ENCODE assay signal across 15 mouse cellular contexts in genomic region chr3:66486184-66486583, GRCm38 (mm10).
DNase-seq lines count a peak whose midpoint lies in the region; ATAC-seq lines count a peak whose summit lies in the region.
"Had no signal": no experiment of that assay in that cellular context is flagged by ENCODE, and none has a peak within 500 bp of the region (broad histone marks: within the 10 kb centered on the region; RNA-seq: fewer than 3 reads in every experiment).

No protein-coding gene starts in this region.

- no peak overlapping the region for H3K4me2 ChIP-seq in kidney, embryonic 15.5 days
- H3K4me2 ChIP-seq in liver, embryonic 13.5 days, result peak overlapping the region; percentile 36
- H3K4me2 ChIP-seq in stomach, embryonic 16.5 days (ENCODE audit: low read depth, low read length), result no peak overlapping the region
- H3K4me2 ChIP-seq: embryonic facial prominence, embryonic 13.5 days; lung, embryonic 14.5 days; midbrain, embryonic 15.5 days had no signal

- no peaks in the 10 kb centered on the region for H3K36me3 ChIP-seq in kidney, embryonic 15.5 days
- H3K36me3 ChIP-seq in liver, embryonic 13.5 days, result no peaks in the 10 kb centered on the region
- no peaks in the 10 kb centered on the region for H3K36me3 ChIP-seq in stomach, embryonic 16.5 days (ENCODE audit: control insufficient read depth, insufficient read depth, low read length)
- H3K36me3 ChIP-seq: embryonic facial prominence, embryonic 13.5 days; midbrain, embryonic 15.5 days had no signal

- ATAC-seq in kidney, embryonic 15.5 days (replicated peaks; ENCODE audit: low FRiP score), result peak; percentile 85; the same call in 1 of the 2 replicates
- peak; percentile 79 for ATAC-seq in common myeloid progenitor, adult 5-6 weeks (replicated peaks; ENCODE audit: low read depth, poor library complexity, severe bottlenecking)
- peak; percentile 100 for ATAC-seq in liver, embryonic 13.5 days (ENCODE audit: low read depth)
- peak; percentile 56; the same call in 1 of the 2 replicates for ATAC-seq in stomach, embryonic 16.5 days (ENCODE audit: insufficient read depth, low FRiP score)
- no peak for ATAC-seq in granulocyte monocyte progenitor cell, adult 5-6 weeks (replicated peaks; ENCODE audit: poor library complexity, severe bottlenecking)
- ATAC-seq: midbrain, embryonic 15.5 days had no signal

- no peak overlapping the region for H3K9ac ChIP-seq in kidney, embryonic 15.5 days
- H3K9ac ChIP-seq in liver, embryonic 13.5 days, result no peak overlapping the region
- no peak overlapping the region for H3K9ac ChIP-seq in stomach, embryonic 16.5 days (ENCODE audit: low read length)
- H3K9ac ChIP-seq: embryonic facial prominence, embryonic 13.5 days; lung, embryonic 14.5 days; midbrain, embryonic 15.5 days had no signal

- 77% methylated on average over 1 of the region's 1 CpGs for WGBS in kidney, embryonic 15.5 days
- 3% methylated on average over 1 of the region's 1 CpGs for WGBS in liver, embryonic 13.5 days (ENCODE audit: insufficient replicate concordance)
- WGBS in stomach, embryonic 16.5 days, result 61% methylated on average over 1 of the region's 1 CpGs

- H3K27ac ChIP-seq in kidney, embryonic 15.5 days, result no peak overlapping the region
- H3K27ac ChIP-seq in liver, embryonic 13.5 days, result peak overlapping the region; percentile 78
- no peak overlapping the region for H3K27ac ChIP-seq in stomach, embryonic 16.5 days (ENCODE audit: low read length)
- H3K27ac ChIP-seq: embryonic facial prominence, embryonic 13.5 days; midbrain, embryonic 15.5 days had no signal

- DNase-seq in kidney, adult 11 months, result no peak
- DNase-seq in liver, embryonic 13.5 days, result peak; percentile 80
- DNase-seq in cerebellum, postnatal 25 days, result no peak
- no peak for DNase-seq in right cerebral cortex, postnatal 36 days (ENCODE audit: low spot score in 2 of 2)
- DNase-seq: B cell, adult 2 months; cerebellum, adult 11-12 months; gastrocnemius, postnatal 25 days; lung, embryonic 14.5 days; retina, postnatal 1 day had no signal

- no peak overlapping the region for H3K4me3 ChIP-seq in kidney, embryonic 15.5 days (replicated peaks)
- H3K4me3 ChIP-seq in liver, embryonic 13.5 days (replicated peaks), result no peak overlapping the region
- no peak overlapping the region for H3K4me3 ChIP-seq in stomach, embryonic 16.5 days (replicated peaks; ENCODE audit: low read length)
- H3K4me3 ChIP-seq: embryonic facial prominence, embryonic 13.5 days; midbrain, embryonic 15.5 days had no signal

- no peaks in the 10 kb centered on the region for H3K9me3 ChIP-seq in kidney, embryonic 15.5 days (replicated peaks)
- H3K9me3 ChIP-seq in liver, embryonic 13.5 days (replicated peaks), result no peaks in the 10 kb centered on the region
- no peaks in the 10 kb centered on the region for H3K9me3 ChIP-seq in stomach, embryonic 16.5 days (replicated peaks; ENCODE audit: control insufficient read depth, low read length)
- H3K9me3 ChIP-seq: embryonic facial prominence, embryonic 13.5 days; midbrain, embryonic 15.5 days had no signal

- H3K4me1 ChIP-seq in kidney, embryonic 15.5 days, result 0 out of 2 replicates have a peak, but pooled peaks cover 4% of the 10 kb centered on the region
- H3K4me1 ChIP-seq in liver, embryonic 13.5 days (replicated peaks), result peaks cover 43% of the 10 kb centered on the region
- no peaks in the 10 kb centered on the region for H3K4me1 ChIP-seq in stomach, embryonic 16.5 days (ENCODE audit: control insufficient read depth, insufficient read depth, low read length)
- H3K4me1 ChIP-seq: embryonic facial prominence, embryonic 13.5 days had no signal

- H3K27me3 ChIP-seq in kidney, embryonic 15.5 days, result no peaks in the 10 kb centered on the region
- no peaks in the 10 kb centered on the region for H3K27me3 ChIP-seq in liver, embryonic 13.5 days
- no peaks in the 10 kb centered on the region for H3K27me3 ChIP-seq in stomach, embryonic 16.5 days (ENCODE audit: control insufficient read depth, insufficient read depth, low read length)
- H3K27me3 ChIP-seq: midbrain, embryonic 15.5 days had no signal
